Mouse (Mus musculus) erythroblast, embryonic 14.5 days (primary cell): ENCODE results near the gene Myt1l.

ENCODE experiments used
- GATA1 ChIP-seq: IDR thresholded peaks from 2 replicates; pipeline ENCODE4 v1.6.1; 2012; ENCODE audit warnings: low read length, inconsistent platforms, mixed read lengths
- TAL1 ChIP-seq: IDR thresholded peaks from 3 replicates; pipeline ENCODE4 v1.6.1; 2012; ENCODE audit warnings: low read length, inconsistent platforms, mixed read lengths

DNA sequence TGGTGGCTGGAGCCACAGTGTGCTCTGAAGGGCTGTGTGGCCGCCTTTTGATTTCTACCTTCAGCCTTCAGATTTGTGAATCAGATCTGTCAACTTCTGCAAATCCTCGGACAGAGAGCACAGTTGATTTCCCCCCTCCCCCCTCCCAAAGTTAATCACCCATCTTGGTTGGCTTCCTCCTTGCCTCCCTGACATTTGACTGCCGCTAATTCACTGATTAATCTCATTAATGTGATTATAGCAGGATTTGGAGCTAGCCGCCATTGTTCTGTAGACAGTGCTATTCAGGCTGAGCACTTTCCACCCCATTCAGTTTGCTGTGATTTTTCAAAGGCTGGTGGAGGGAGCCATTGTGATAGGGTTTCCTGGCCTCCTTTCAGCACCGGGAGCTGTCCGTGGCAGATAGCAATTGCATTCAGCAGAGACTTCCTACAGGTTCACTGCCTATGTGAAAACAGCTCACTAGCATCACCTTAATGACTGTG lies 2.1 kb downstream of the Myt1l start:
- TF ChIP-seq TAL1 = no peak
- no peak for TF ChIP-seq GATA1
